Mouse (Mus musculus) MEL (cell line): ENCODE data around the gene Gmip.

Experiments used
- CHD1 ChIP-seq: IDR thresholded peaks from 2 replicates; pipeline ENCODE4 v1.6.1; 2012; ENCODE audit warnings: low read depth, mild to moderate bottlenecking, inconsistent platforms, low read length, improper control_type of control experiment
- CHD2 ChIP-seq: IDR thresholded peaks from 2 replicates; pipeline ENCODE4 v1.6.1; 2011; ENCODE audit warnings: low read length, improper control_type of control experiment
- CTCF ChIP-seq, 3 experiments: IDR thresholded peaks in 2 of 3; conservative IDR thresholded peaks in 1 of 3; 2 replicates each; pipeline ENCODE4 v1.5.1; 2011 to 2012; ENCODE audit warnings: low read length in 3 of 3, low read depth in 2 of 3, mild to moderate bottlenecking in 2 of 3, improper control_type of control experiment in 1 of 3, inconsistent platforms in 1 of 3, mixed read lengths in 1 of 3, moderate library complexity in 1 of 3; ENCODE audit not compliant: control insufficient read depth in 1 of 3, insufficient read depth in 1 of 3, poor library complexity in 1 of 3, severe bottlenecking in 1 of 3
- E2F4 ChIP-seq: IDR thresholded peaks from 2 replicates; pipeline ENCODE4 v1.6.1; 2011; ENCODE audit warnings: low read depth, low read length, improper control_type of control experiment, borderline replicate concordance
- EP300 ChIP-seq, 2 experiments: IDR thresholded peaks; 2 replicates each; pipeline ENCODE4 v1.6.1; 2011; ENCODE audit warnings: improper control_type of control experiment in 2 of 2, low read length in 2 of 2, low read depth in 1 of 2, mild to moderate bottlenecking in 1 of 2
- ETS1 ChIP-seq: IDR thresholded peaks from 2 replicates; pipeline ENCODE4 v1.6.1; 2012; ENCODE audit warnings: low read depth, mild to moderate bottlenecking, inconsistent platforms, low read length, improper control_type of control experiment, moderate library complexity
- GABPA ChIP-seq: IDR thresholded peaks from 2 replicates; pipeline ENCODE4 v1.6.1; 2012; ENCODE audit warnings: low read depth, mild to moderate bottlenecking, inconsistent platforms, low read length, improper control_type of control experiment, moderate library complexity
- MAX ChIP-seq: IDR thresholded peaks from 2 replicates; pipeline ENCODE4 v1.6.1; 2011; ENCODE audit warnings: low read length, improper control_type of control experiment
- MAZ ChIP-seq: IDR thresholded peaks from 2 replicates; pipeline ENCODE4 v1.6.1; 2012; ENCODE audit warnings: low read depth, mild to moderate bottlenecking, inconsistent platforms, low read length, improper control_type of control experiment
- MXI1 ChIP-seq: IDR thresholded peaks from 2 replicates; pipeline ENCODE4 v1.6.1; 2011; ENCODE audit warnings: mild to moderate bottlenecking, low read depth, low read length, improper control_type of control experiment
- MYB ChIP-seq: IDR thresholded peaks from 2 replicates; pipeline ENCODE4 v1.6.1; 2011; ENCODE audit warnings: mild to moderate bottlenecking, low read depth, low read length, improper control_type of control experiment
- POLR2A ChIP-seq, 2 experiments: IDR thresholded peaks; 2 replicates each; pipeline ENCODE4 v1.6.1; 2011 to 2012; ENCODE audit warnings: low read length in 2 of 2, mild to moderate bottlenecking in 2 of 2, control low read depth in 1 of 2, improper control_type of control experiment in 1 of 2, low read depth in 1 of 2, moderate library complexity in 1 of 2; ENCODE audit not compliant: control insufficient read depth in 1 of 2, insufficient read depth in 1 of 2, poor library complexity in 1 of 2
- USF1 ChIP-seq: IDR thresholded peaks from 2 replicates; pipeline ENCODE4 v1.6.1; 2014; ENCODE audit warnings: low read depth, mild to moderate bottlenecking, inconsistent platforms, low read length, improper control_type of control experiment, moderate library complexity
- ZKSCAN1 ChIP-seq: IDR thresholded peaks from 2 replicates; pipeline ENCODE4 v1.6.1; 2012; ENCODE audit warnings: low read depth, mild to moderate bottlenecking, inconsistent platforms, low read length, improper control_type of control experiment, moderate library complexity

DNA sequence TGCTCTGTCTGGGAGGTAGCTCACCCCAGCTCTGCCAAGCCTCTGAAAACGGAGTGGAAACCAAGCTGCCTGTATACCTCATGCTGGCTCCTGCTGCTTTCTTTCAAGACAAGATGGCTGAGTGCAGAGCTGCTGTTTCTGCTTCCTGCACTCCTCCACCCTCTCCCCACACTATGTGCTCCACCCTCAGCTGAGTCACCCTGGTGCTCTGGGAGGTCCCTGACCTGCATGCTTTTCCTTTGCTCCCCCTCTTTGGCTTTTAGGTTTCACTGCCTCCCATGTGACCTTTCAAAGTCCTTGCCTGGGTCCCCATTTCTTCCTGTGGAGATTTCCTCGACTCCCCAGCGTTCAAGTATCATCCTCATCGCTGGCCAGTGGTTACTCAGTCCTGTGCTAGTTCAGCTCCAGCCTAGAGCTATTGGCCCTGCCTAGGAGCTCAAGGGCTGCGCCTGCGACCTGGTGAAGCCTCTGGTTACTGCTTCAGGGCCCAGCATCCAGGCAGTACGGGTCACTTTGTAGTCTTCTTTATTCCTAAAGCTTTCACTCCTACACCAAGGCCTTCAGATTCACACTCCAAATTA lies 42.5 kb downstream of the Gmip start:
- no peak for TF ChIP-seq CTCF (IDR thresholded peaks at IDR 0.05 in 2 of 3, conservative IDR thresholded peaks at IDR 0.05 in 1 of 3; ENCODE audit: control insufficient read depth in 1 of 3, insufficient read depth in 1 of 3, low read depth in 2 of 3, low read length in 3 of 3, poor library complexity in 1 of 3, severe bottlenecking in 1 of 3)
- no peak for TF ChIP-seq ZKSCAN1
- TF ChIP-seq USF1, result no peak
- TF ChIP-seq MYB, result no peak
- no peak for TF ChIP-seq ETS1
- TF ChIP-seq POLR2A (IDR thresholded peaks at IDR 0.05; ENCODE audit: control insufficient read depth in 1 of 2, insufficient read depth in 1 of 2, low read depth in 1 of 2, low read length in 2 of 2, poor library complexity in 1 of 2), result no peak
- TF ChIP-seq E2F4, result no peak
- TF ChIP-seq MAZ, result no peak
- no peak for TF ChIP-seq MXI1
- TF ChIP-seq CHD2, result no peak
- no peak for TF ChIP-seq GABPA
- no peak for TF ChIP-seq EP300 (IDR thresholded peaks at IDR 0.05; ENCODE audit: low read depth in 1 of 2, low read length in 2 of 2)
- no peak for TF ChIP-seq MAX
- no peak for TF ChIP-seq CHD1
